Mouse (Mus musculus) neural tube, embryonic 13.5 days (tissue): ENCODE results near the gene Stxbp4. TPM values are rescaled to one million over a fixed set of nuclear protein-coding genes. Genes with fewer than 3 reads are reported as not detected.

Source experiments
- ATAC-seq: fragments of 200-750 bp; cut with Nextera tagmentation; 2 replicates; pipeline ENCODE4 v1.8.0; 2017; ENCODE audit warnings: low read depth, mild to moderate bottlenecking, moderate TSS enrichment, moderate library complexity
- H3K27ac ChIP-seq: fragments of 300-500 bp; sonication (generic); replicated peaks from 2 replicates; pipeline ENCODE4 v1.5.1; 2015; ENCODE audit warnings: moderate library complexity, mild to moderate bottlenecking, inconsistent platforms
- H3K27me3 ChIP-seq: fragments of 300-500 bp; sonication (generic); 2 replicates; pipeline ENCODE4 v1.6.1; 2015; ENCODE audit warnings: mild to moderate bottlenecking, inconsistent platforms
- H3K36me3 ChIP-seq: fragments of 300-500 bp; sonication (generic); 2 replicates; pipeline ENCODE4 v1.6.1; 2015; ENCODE audit warnings: mild to moderate bottlenecking, inconsistent platforms
- H3K4me1 ChIP-seq: fragments of 300-500 bp; sonication (generic); replicated peaks from 2 replicates; pipeline ENCODE4 v1.6.1; 2015; ENCODE audit warnings: inconsistent platforms
- H3K4me2 ChIP-seq: fragments of 300-500 bp; sonication (generic); 2 replicates; pipeline ENCODE4 v1.6.1; 2015; ENCODE audit warnings: inconsistent platforms, mild to moderate bottlenecking, moderate library complexity
- H3K4me3 ChIP-seq: fragments of 300-500 bp; sonication (generic); 2 replicates; pipeline ENCODE4 v1.5.1; 2015; ENCODE audit warnings: mild to moderate bottlenecking, inconsistent platforms
- H3K9ac ChIP-seq: fragments of 300-500 bp; sonication (generic); 2 replicates; pipeline ENCODE4 v1.6.1; 2015; ENCODE audit warnings: moderate library complexity, mild to moderate bottlenecking, inconsistent platforms
- H3K9me3 ChIP-seq: fragments of 300-500 bp; sonication (generic); 2 replicates; pipeline ENCODE4 v1.6.1; 2016; ENCODE audit warnings: inconsistent platforms
- WGBS: fragments of 180-500 bp; shearing (Covaris S2); methylation state at CpG from one replicate; pipeline ENCODE4 v1.1.7; 2015; 5-methylcytosine and 5-hydroxymethylcytosine counted together
- polyA plus RNA-seq: library from polyadenylated mRNA; unstranded; fragments of >200 nt; fragmentation: Nextera tagmentation; extraction: Ambion mirVana; gene quantifications from 2 replicates; pipeline ENCODE4 v1.2.1, GENCODE M21; 2015

Stxbp4 gene
- 23.0 and 24.9 TPM in 2 replicates for polyA plus RNA-seq

- H3K36me3 ChIP-seq = peaks cover 19% of the 10 kb centered on the region
- WGBS = under 1% methylated on average over 46 of the region's 48 CpGs
- H3K9me3 ChIP-seq = no peaks in the 10 kb centered on the region
- no peaks in the 10 kb centered on the region for H3K27me3 ChIP-seq
- peak within 1 kb of the TSS; percentile 97 for H3K9ac ChIP-seq
- peaks cover 33% of the 10 kb centered on the region for H3K4me1 ChIP-seq
- ATAC-seq = peak; percentile 97
- peak within 1 kb of the TSS; percentile 96 for H3K27ac ChIP-seq
- peak within 1 kb of the TSS; percentile 71 for H3K4me2 ChIP-seq
- H3K4me3 ChIP-seq = peak within 1 kb of the TSS; percentile 98
Measured at GRCm38 (mm10) chr11:90637440-90638311, at the start of gene Stxbp4, which contains the start of gene Cox11. TSS of gene Stxbp4 (minus strand) at chr11:90638084. TSS of gene Cox11 (plus strand) at chr11:90638173.

GRCm38 (mm10) chr11:90687040-90687439 is 49.2 kb upstream of the Stxbp4 start:
- Histone ChIP-seq H3K9ac (peak overlapping the region; percentile 74), H3K4me2 (peak overlapping the region; percentile 78), H3K27ac (no peak overlapping the region), H3K9me3 (no peaks in the 10 kb centered on the region), H3K4me1 (peaks cover 20% of the 10 kb centered on the region), H3K4me3 (peak overlapping the region; percentile 54), H3K27me3 (peaks cover 5% of the 10 kb centered on the region), H3K36me3 (no peaks in the 10 kb centered on the region)
- 1% methylated on average over 17 of the region's 17 CpGs for WGBS
- ATAC-seq = peak; percentile 41

GRCm38 (mm10) chr11:90686287-90687025 is 48.6 kb upstream of the Stxbp4 start:
- peaks cover 5% of the 10 kb centered on the region for H3K27me3 ChIP-seq
- H3K9me3 ChIP-seq = no peaks in the 10 kb centered on the region
- H3K9ac ChIP-seq = peak overlapping the region; percentile 74
- peak overlapping the region; percentile 54 for H3K4me3 ChIP-seq
- 0 out of 2 replicates have a peak, but pooled peaks have one; percentile 6 for ATAC-seq
- WGBS = 69% methylated on average over 13 of the region's 13 CpGs
- H3K27ac ChIP-seq = no peak overlapping the region
- no peaks in the 10 kb centered on the region for H3K36me3 ChIP-seq
- peaks cover 20% of the 10 kb centered on the region for H3K4me1 ChIP-seq
- H3K4me2 ChIP-seq = peak overlapping the region; percentile 78

GRCm38 (mm10) chr11:90685196-90685595 is 47.3 kb upstream of the Stxbp4 start:
- no peaks in the 10 kb centered on the region for H3K9me3 ChIP-seq
- no peak overlapping the region for H3K9ac ChIP-seq
- H3K4me2 ChIP-seq = no peak overlapping the region
- WGBS = 81% methylated on average over 6 of the region's 6 CpGs
- peaks cover 20% of the 10 kb centered on the region for H3K4me1 ChIP-seq
- no peak overlapping the region for H3K4me3 ChIP-seq
- no peak overlapping the region for H3K27ac ChIP-seq
- no peak for ATAC-seq
- peaks cover 5% of the 10 kb centered on the region for H3K27me3 ChIP-seq
- H3K36me3 ChIP-seq = no peaks in the 10 kb centered on the region

- Histone ChIP-seq H3K4me3 (no peak overlapping the region), H3K27me3 (peaks cover 5% of the 10 kb centered on the region), H3K4me2 (no peak overlapping the region), H3K4me1 (peaks cover 20% of the 10 kb centered on the region), H3K36me3 (no peaks in the 10 kb centered on the region), H3K9me3 (no peaks in the 10 kb centered on the region), H3K9ac (no peak overlapping the region), H3K27ac (no peak overlapping the region)
- no peak for ATAC-seq
- 72% methylated on average over 6 of the region's 6 CpGs for WGBS
Measured at GRCm38 (mm10) chr11:90684765-90685164, 46.9 kb upstream of the Stxbp4 start.

- no peaks in the 10 kb centered on the region for H3K27me3 ChIP-seq
- ATAC-seq = no peak
- no peaks in the 10 kb centered on the region for H3K36me3 ChIP-seq
- H3K27ac ChIP-seq = no peak overlapping the region
- no peak overlapping the region for H3K4me2 ChIP-seq
- H3K9ac ChIP-seq = no peak overlapping the region
- H3K4me1 ChIP-seq = no peaks in the 10 kb centered on the region
- H3K9me3 ChIP-seq = no peaks in the 10 kb centered on the region
- H3K4me3 ChIP-seq = no peak overlapping the region
Measured at GRCm38 (mm10) chr11:90681171-90681570, 43.3 kb upstream of the Stxbp4 start.

- WGBS = 82% methylated on average over 5 of the region's 5 CpGs
- no peak overlapping the region for H3K9ac ChIP-seq
- H3K4me1 ChIP-seq = no peaks in the 10 kb centered on the region
- no peak overlapping the region for H3K4me2 ChIP-seq
- H3K36me3 ChIP-seq = no peaks in the 10 kb centered on the region
- H3K27me3 ChIP-seq = no peaks in the 10 kb centered on the region
- H3K27ac ChIP-seq = no peak overlapping the region
- H3K4me3 ChIP-seq = no peak overlapping the region
- no peaks in the 10 kb centered on the region for H3K9me3 ChIP-seq
- ATAC-seq = no peak
Measured at GRCm38 (mm10) chr11:90678582-90678981, 40.7 kb upstream of the Stxbp4 start.

GRCm38 (mm10) chr11:90677771-90678288 is 39.9 kb upstream of the Stxbp4 start:
- 60% methylated on average over 8 of the region's 8 CpGs for WGBS
- H3K4me3 ChIP-seq = no peak overlapping the region
- no peaks in the 10 kb centered on the region for H3K27me3 ChIP-seq
- H3K27ac ChIP-seq = no peak overlapping the region
- no peak overlapping the region for H3K4me2 ChIP-seq
- H3K9me3 ChIP-seq = no peaks in the 10 kb centered on the region
- ATAC-seq = no peak
- H3K9ac ChIP-seq = no peak overlapping the region
- H3K36me3 ChIP-seq = 0 out of 2 replicates have a peak, but pooled peaks cover 4% of the 10 kb centered on the region
- H3K4me1 ChIP-seq = no peaks in the 10 kb centered on the region

- Histone ChIP-seq H3K9ac (no peak overlapping the region), H3K4me1 (no peaks in the 10 kb centered on the region), H3K36me3 (0 out of 2 replicates have a peak, but pooled peaks cover 4% of the 10 kb centered on the region), H3K4me3 (no peak overlapping the region), H3K27me3 (no peaks in the 10 kb centered on the region), H3K4me2 (no peak overlapping the region), H3K27ac (no peak overlapping the region), H3K9me3 (no peaks in the 10 kb centered on the region)
- no peak for ATAC-seq
- 92% methylated on average over 7 of the region's 7 CpGs for WGBS
Measured at GRCm38 (mm10) chr11:90677027-90677426, 39.1 kb upstream of the Stxbp4 start.

- no peak overlapping the region for H3K4me3 ChIP-seq
- no peaks in the 10 kb centered on the region for H3K9me3 ChIP-seq
- no peak for ATAC-seq
- 0 out of 2 replicates have a peak, but pooled peaks cover 4% of the 10 kb centered on the region for H3K36me3 ChIP-seq
- no peak overlapping the region for H3K4me2 ChIP-seq
- no peaks in the 10 kb centered on the region for H3K27me3 ChIP-seq
- H3K27ac ChIP-seq = no peak overlapping the region
- H3K9ac ChIP-seq = no peak overlapping the region
- WGBS = 78% methylated on average over 5 of the region's 5 CpGs
- no peaks in the 10 kb centered on the region for H3K4me1 ChIP-seq
Measured at GRCm38 (mm10) chr11:90675479-90676110, 37.7 kb upstream of the Stxbp4 start.

GRCm38 (mm10) chr11:90667325-90667724 is 29.4 kb upstream of the Stxbp4 start:
- Histone ChIP-seq H3K9me3 (no peaks in the 10 kb centered on the region), H3K4me3 (no peak overlapping the region), H3K27me3 (no peaks in the 10 kb centered on the region), H3K9ac (no peak overlapping the region), H3K36me3 (peaks cover 5% of the 10 kb centered on the region; the same call in 1 of the 2 replicates), H3K4me1 (peaks cover 33% of the 10 kb centered on the region), H3K27ac (no peak overlapping the region), H3K4me2 (no peak overlapping the region)
- WGBS = 93% methylated on average over 6 of the region's 6 CpGs
- ATAC-seq = no peak
